Mouse (Mus musculus) urinary bladder, adult 18-20 months (tissue): ENCODE results near the gene Camk1d.

Experiments
- DNase-seq, 2 experiments: peaks; one replicate each; pipeline ENCODE4 v3.0.0; 2022; ENCODE audit warnings: low spot score in 2 of 2, mixed read lengths in 2 of 2

Gene Camk1d

DNA sequence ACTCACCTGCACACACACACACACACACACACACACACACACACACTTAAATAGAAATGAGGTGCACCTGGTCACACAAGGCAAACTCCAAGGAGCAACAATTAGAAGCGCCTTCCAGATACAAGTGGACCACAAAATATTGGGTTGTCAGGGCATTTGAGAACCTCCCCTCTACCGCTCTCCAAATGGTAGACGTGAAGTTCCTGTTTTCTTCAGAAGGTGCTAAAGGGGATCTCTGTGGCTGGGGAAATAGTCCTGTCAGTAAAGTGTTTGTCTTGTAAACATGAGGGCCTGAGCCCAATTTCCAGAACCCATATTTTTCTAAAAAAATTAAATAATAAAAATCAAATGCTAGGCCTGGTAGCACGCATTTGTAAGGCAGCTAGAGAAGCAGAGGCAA is 4.4 kb downstream of the Camk1d start:
- no peak for DNase-seq

DNA sequence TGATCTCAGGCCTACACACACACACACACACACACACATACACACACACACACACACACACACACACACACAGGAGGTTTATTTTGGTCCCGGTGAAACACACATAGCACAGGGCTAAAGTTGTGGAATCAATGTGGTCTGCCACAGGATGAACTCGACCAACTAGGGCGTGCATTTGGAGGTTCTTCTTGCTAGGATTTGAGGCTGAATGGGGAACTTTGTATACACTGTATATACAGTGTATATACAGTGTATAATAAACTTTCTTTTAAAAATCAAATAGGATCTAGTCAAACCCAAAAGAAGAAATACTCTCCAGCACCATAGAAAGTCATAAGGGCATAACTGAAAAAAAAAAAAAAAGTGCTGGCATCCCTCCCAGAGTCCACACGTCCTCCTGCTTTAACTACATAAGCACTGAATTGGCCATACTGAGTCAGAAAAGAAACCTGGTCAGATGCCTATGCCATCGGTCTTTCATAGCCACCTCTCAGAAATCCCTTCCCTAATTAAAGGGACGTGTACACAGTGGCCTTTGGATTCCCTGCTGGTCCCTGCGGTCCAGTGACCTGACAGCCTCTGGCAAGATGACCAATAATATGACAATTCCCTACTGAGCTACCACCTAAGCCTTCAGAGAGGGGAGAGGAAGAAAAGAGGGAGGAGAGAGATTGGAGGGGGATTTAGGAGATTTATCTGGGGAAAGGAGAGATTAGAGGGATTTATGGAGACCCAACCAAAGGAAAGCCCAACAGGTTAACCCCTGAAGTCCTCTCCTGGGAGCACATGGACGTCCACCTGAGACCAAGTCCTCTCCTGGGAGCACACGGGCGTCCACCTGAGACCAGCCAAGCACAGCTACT is 6.2 kb downstream of the Camk1d start:
- no peak for DNase-seq

DNA sequence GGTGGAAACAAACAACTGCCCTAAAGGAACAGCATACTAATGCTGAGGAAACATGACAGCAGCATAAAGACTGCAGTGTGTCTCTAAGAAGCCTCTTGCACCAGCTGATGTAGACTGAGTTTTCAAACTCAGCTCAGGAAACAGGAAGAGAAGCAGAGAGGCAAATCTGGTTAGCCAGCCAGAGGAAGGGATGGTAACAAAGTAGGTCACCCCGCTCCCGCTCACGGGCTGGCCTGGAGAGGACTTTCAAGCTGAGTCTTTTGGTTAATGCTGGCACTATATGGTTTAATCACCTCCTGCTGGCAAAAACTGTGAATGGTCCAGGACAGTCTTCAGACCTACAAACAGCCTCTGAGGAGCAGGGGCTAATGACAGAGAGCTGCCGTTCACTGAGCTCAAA is 7.7 kb downstream of the Camk1d start:
- no peak for DNase-seq

- no peak for DNase-seq
These were observed 11.9 kb downstream of the Camk1d start for GRCm38 (mm10) chr2:5702370-5702769.

DNA sequence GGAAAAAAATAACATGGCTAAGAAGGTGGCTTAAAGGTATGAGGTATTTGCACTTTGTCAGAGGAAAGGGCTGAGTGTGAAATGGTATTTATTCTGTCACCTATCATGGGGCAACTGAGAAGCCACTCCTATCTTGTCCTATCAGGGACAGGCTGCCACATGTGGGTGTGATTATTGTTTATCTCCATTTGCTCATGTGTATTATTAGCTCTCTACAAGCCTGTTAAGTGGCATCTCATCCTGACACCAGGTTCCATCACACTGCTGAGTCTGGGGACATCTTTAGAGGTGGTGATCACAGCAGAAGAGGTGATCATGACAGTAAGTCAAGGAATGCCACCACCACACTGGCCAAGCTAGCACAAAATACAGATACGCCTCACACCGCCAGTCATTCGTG is 13.4 kb downstream of the Camk1d start:
- DNase-seq: no peak

DNA sequence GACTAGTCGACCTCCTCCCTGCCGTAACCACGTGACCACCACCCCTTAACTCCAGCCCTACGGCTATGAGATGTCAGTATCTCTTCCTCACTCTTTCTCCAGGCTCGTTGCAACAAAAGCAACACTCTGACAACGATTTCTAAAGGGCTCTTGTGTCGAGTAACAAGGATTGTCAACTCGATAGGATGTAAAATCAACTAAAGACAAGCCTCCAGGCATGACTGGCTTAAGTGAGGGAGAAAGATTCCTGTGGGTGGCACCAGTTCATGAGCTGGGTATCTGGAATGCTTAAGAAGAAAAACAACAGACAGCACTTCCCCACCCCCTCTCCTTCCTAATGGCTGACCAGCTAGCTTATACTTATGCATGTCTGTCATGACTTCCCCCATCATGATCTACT is 15.9 kb downstream of the Camk1d start:
- no peak for DNase-seq

DNA sequence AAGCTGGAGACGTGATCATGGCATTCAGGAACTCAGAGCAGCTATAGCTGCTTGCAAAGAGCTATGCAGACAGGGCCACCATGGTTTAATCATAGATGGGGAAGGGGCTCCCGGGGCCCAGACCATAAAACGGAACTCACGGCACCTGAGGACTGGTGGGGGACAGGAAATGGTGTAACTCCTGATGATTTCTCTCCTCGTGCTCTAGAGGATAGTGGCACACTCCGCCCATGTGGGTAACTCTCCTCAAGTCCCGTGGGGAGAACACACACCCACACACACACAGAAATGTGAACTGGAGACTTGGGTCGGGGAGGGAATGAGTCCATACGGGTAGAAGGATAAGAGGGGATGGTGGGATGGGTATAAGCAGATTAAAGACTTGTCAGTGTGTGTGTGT is 20.2 kb downstream of the Camk1d start:
- no peak for DNase-seq

DNA sequence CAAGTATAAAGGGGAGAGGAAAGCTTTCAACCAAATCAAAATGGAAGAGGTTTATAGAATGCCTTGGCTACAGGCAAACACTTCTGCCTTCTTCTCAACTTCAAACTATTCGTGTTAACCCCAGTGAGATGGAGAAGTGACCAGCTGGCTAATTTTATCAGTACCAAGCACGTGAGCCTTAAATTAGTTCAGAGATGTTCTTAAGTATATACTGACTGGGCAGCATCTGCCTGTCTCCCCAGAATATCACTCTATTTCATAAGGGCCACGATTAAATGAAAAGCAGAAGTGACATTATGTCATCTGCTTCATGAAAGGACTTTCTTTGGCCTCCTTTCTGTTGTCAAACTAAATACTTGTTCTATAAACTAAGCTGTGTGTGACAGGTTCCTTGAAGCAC is 22.6 kb downstream of the Camk1d start:
- DNase-seq: no peak

DNA sequence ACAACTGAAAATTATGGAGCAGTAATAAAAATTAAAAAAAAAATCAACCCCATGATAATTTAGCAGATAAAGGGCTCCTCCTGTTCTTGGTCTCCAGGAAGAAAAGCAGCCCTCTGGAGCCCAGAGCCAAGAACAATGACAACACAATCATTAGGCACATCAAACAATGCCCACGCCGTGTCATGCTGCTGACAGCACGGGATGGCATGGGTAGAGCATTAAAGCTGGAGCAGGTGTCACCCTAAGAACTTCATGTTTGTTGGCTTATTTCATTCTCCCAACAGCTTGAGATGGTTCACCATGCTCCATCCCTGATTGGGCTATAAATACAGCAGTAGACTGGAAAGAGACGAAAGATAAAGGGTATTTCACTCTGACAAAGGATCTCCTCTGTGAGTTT is 30.9 kb downstream of the Camk1d start:
- no peak for DNase-seq

DNA sequence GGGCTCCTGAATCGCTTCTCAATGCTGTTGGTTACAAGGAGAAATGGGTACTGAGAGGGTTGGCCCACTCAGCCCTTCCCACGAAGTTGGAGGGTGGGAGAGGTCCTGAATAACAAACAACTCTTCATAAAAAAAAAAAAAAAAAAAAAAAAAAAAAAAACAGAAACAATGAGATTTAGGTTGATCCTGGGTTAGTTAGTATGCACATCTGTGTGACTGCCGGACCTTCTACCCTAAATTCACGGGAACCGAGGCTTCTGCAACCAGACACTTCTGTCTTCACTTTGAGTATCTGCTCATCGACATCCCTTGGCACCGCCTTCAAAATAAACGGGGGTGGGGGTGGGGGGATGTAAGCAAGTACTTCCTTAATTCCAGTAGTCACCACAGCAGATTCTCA is 32.4 kb downstream of the Camk1d start:
- DNase-seq: no peak

GRCm38 (mm10) chr2:5681302-5681701 is 33.0 kb downstream of the Camk1d start:
- DNase-seq: no peak

DNA sequence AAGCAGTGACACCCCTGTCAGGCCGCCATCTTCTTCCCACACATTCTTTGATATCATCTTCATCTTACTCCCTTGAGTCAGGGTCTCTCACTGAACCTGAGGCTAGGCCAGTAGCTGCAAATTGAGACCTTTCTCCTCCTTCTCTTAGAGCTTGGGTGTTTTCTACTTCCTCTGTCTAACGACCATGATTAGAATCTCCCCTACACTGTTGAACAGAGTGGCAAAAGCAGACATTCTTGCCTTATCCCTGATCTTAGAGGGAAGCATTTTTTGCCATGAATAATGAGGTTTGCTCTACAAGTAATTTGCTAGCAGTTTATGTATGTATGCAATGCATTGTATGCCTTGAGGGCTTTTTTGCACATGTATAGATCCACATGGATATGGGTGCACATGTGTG is 35.3 kb downstream of the Camk1d start:
- no peak for DNase-seq

- no peak for DNase-seq
These were observed 36.8 kb downstream of the Camk1d start for GRCm38 (mm10) chr2:5677472-5677871.

DNA sequence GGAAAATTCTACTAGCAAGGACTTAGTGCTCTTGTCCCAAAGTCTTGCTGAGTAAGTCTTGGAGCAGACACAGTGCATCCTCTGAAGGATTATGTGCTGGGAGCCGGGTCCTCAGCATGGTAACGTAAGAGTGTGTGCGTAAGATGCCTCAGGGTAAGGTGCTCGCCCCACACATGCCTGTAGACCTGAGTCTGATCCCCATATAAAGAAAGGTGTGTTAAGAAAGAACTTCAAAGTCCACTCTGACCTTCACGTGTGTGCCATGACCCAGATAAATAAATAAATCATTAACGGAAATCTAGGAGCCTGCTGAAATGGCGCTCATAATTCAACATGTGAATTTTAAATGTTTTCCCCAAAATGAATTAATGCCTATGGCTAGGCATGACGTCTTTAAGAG is 37.5 kb downstream of the Camk1d start:
- no peak for DNase-seq

DNA sequence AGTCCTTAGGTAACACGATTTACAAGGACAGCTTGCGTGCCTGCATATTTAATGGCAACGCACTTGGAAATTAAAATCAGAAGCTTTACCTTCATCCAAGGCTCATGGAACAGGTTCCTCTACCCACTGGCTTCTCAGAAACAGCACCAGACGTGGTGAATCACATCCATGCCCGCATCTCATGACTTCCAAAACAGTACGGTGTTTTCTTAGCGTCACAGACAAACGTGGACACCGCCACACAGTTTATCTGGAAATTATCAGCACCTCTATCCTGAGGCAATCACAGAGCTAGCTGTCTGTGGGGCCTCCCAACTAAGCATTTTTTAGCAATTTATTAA is 38.2 kb downstream of the Camk1d start:
- DNase-seq: no peak

GRCm38 (mm10) chr2:5675431-5676142 is 38.7 kb downstream of the Camk1d start:
- DNase-seq: no peak

GRCm38 (mm10) chr2:5674512-5674911 is 39.8 kb downstream of the Camk1d start:
- DNase-seq: no peak

GRCm38 (mm10) chr2:5673816-5674215 is 40.5 kb downstream of the Camk1d start:
- no peak for DNase-seq

GRCm38 (mm10) chr2:5672906-5673589 is 41.3 kb downstream of the Camk1d start:
- no peak for DNase-seq

- DNase-seq: no peak
These were observed 44.2 kb downstream of the Camk1d start for GRCm38 (mm10) chr2:5670146-5670545.

DNA sequence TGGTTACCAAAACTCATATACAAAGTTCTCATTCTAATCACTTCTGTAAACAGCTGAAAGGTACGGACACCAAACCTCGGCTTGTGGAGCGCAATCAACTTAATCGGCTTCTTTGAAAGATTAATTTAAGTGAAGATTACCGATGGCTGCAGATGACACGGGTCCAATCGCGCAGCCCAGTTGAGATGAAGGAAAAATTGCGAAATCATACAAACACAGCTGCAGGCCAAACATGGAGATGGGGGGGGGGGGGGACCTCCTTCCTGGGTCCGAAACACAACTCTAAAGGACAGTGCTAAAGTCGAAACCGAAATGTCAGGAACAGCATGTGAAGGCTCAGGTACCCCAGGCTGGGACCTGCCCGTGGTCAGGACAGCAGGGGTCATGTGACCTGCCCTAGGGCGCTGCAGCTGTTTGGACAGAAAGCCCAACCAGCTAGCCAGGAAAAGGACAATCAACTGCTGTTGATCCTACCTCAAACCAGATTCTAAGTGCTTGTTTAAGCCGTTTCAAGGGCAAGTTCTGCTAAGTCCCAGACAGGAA is 44.7 kb downstream of the Camk1d start:
- no peak for DNase-seq

- DNase-seq: no peak
These were observed 45.4 kb downstream of the Camk1d start for GRCm38 (mm10) chr2:5668940-5669339.

GRCm38 (mm10) chr2:5663499-5663898 is 50.8 kb downstream of the Camk1d start:
- no peak for DNase-seq
